Mouse (Mus musculus) hindbrain, postnatal 0 days (tissue): ENCODE data around the gene Otp. TPM values are rescaled to one million over a fixed set of nuclear protein-coding genes. Genes with fewer than 3 reads are reported as not detected.

ENCODE experiments used
- ATAC-seq: fragments of 200-750 bp; cut with Nextera tagmentation; 2 replicates; pipeline ENCODE4 v1.8.0; 2017; ENCODE audit warnings: mild to moderate bottlenecking, moderate TSS enrichment, moderate library complexity
- DNase-seq: peaks from one replicate; pipeline ENCODE4 v3.0.0-alpha.2; 2015; ENCODE audit warnings: low spot score
- H3K27ac ChIP-seq: fragments of 300-500 bp; sonication (generic); 2 replicates; pipeline ENCODE4 v1.5.1; 2014; ENCODE audit warnings: mild to moderate bottlenecking
- H3K27me3 ChIP-seq: fragments of 300-500 bp; sonication (generic); 2 replicates; pipeline ENCODE4 v1.6.1; 2014; ENCODE audit warnings: low read length, mixed read lengths; ENCODE audit not compliant: insufficient read depth
- H3K36me3 ChIP-seq: fragments of 300-500 bp; sonication (generic); 2 replicates; pipeline ENCODE4 v1.6.1; 2014; ENCODE audit warnings: low read length, mixed read lengths; ENCODE audit not compliant: insufficient read depth
- H3K4me1 ChIP-seq: fragments of 300-500 bp; sonication (generic); 2 replicates; pipeline ENCODE4 v1.6.1; 2014; ENCODE audit warnings: antibody characterized with exemption, low read length, mixed read lengths; ENCODE audit not compliant: insufficient read depth
- H3K4me2 ChIP-seq: fragments of 300-500 bp; sonication (generic); 2 replicates; pipeline ENCODE4 v1.6.1; 2014; ENCODE audit warnings: low read depth, mild to moderate bottlenecking, low read length, moderate library complexity, mixed read lengths
- H3K4me3 ChIP-seq: fragments of 300-500 bp; sonication (generic); 2 replicates; pipeline ENCODE4 v1.5.1; 2014; ENCODE audit warnings: low read length
- H3K9ac ChIP-seq: fragments of 300-500 bp; sonication (generic); replicated peaks from 2 replicates; pipeline ENCODE4 v1.6.1; 2014; ENCODE audit warnings: mild to moderate bottlenecking, low read length, moderate library complexity, mixed read lengths
- H3K9me3 ChIP-seq: fragments of 300-500 bp; sonication (generic); 2 replicates; pipeline ENCODE4 v1.6.1; 2016; ENCODE audit warnings: low read length, mixed read lengths
- CTCF ChIP-seq: IDR thresholded peaks from 2 replicates; pipeline ENCODE4 v1.5.1; 2016; ENCODE audit warnings: antibody characterized with exemption, control low read depth, low read depth
- WGBS: fragments of 180-500 bp; shearing (Covaris S2); extraction: QIAGEN DNeasy Blood & Tissue Kit; methylation state at CpG from one replicate; pipeline ENCODE4 v1.1.7; 2014; 5-methylcytosine and 5-hydroxymethylcytosine counted together
- polyA plus RNA-seq: library from polyadenylated mRNA; unstranded; fragments of >200 nt; fragmentation: Nextera tagmentation; extraction: Ambion mirVana; gene quantifications from 2 replicates; pipeline ENCODE4 v1.2.1, GENCODE M21; 2015
- total RNA-seq: library from RNA; depleted of rRNA; stranded (reverse); fragments of >200 nt; gene quantifications from 2 replicates; pipeline ENCODE4 v1.2.3, GENCODE M21; 2014; rRNA removed

Gene Otp
- total RNA-seq, result 4.3 and 4.7 TPM in 2 replicates
- polyA plus RNA-seq, result 4.2 and 4.9 TPM in 2 replicates

GRCm38 (mm10) chr13:94875396-94875880 lies at the start of gene Otp:
Otp (plus strand) TSS chr13:94875602.
- no peak within 1 kb of the TSS for H3K9ac ChIP-seq
- H3K27me3 ChIP-seq, result peaks cover 72% of the 10 kb centered on the region
- under 1% methylated on average over 30 of the region's 30 CpGs for WGBS
- no peak within 1 kb of the TSS for H3K27ac ChIP-seq
- no peak within 1 kb of the TSS for H3K4me2 ChIP-seq
- H3K36me3 ChIP-seq, result no peaks in the 10 kb centered on the region
- H3K9me3 ChIP-seq, result no peaks in the 10 kb centered on the region
- no peak for DNase-seq
- ATAC-seq, result peak; percentile 46; the same call in 1 of the 2 replicates
- no peaks in the 10 kb centered on the region for H3K4me1 ChIP-seq
- TF ChIP-seq CTCF, result no peak
- H3K4me3 ChIP-seq, result peak within 1 kb of the TSS; percentile 15

- no peak for TF ChIP-seq CTCF
- ATAC-seq (no peak), DNase-seq (no peak)
- Histone ChIP-seq H3K27me3 (no peaks in the 10 kb centered on the region), H3K36me3 (no peaks in the 10 kb centered on the region), H3K9ac (no peak overlapping the region), H3K4me2 (no peak overlapping the region), H3K4me3 (no peak overlapping the region), H3K27ac (no peak overlapping the region), H3K9me3 (no peaks in the 10 kb centered on the region), H3K4me1 (no peaks in the 10 kb centered on the region)
- 95% methylated on average over 5 of the region's 5 CpGs for WGBS
Measured at GRCm38 (mm10) chr13:94826389-94826788, 49.0 kb upstream of the Otp start.

- H3K4me3 ChIP-seq, result no peak overlapping the region
- DNase-seq (no peak), ATAC-seq (no peak)
- WGBS, result 95% methylated on average over 2 of the region's 2 CpGs
- H3K36me3 ChIP-seq, result no peaks in the 10 kb centered on the region
- no peaks in the 10 kb centered on the region for H3K27me3 ChIP-seq
- H3K9me3 ChIP-seq, result no peaks in the 10 kb centered on the region
- TF ChIP-seq CTCF, result no peak
- H3K4me1 ChIP-seq, result no peaks in the 10 kb centered on the region
- no peak overlapping the region for H3K9ac ChIP-seq
- H3K4me2 ChIP-seq, result no peak overlapping the region
- no peak overlapping the region for H3K27ac ChIP-seq
Measured at GRCm38 (mm10) chr13:94826986-94827385, 48.4 kb upstream of the Otp start.

- TF ChIP-seq CTCF, result no peak
- no peak overlapping the region for H3K27ac ChIP-seq
- peaks cover 6% of the 10 kb centered on the region; the same call in 1 of the 2 replicates for H3K36me3 ChIP-seq
- H3K4me2 ChIP-seq, result no peak overlapping the region
- no peak overlapping the region for H3K4me3 ChIP-seq
- no peak for DNase-seq
- ATAC-seq, result no peak
- no peak overlapping the region for H3K9ac ChIP-seq
- WGBS, result 61% methylated on average over 2 of the region's 2 CpGs
- H3K27me3 ChIP-seq, result no peaks in the 10 kb centered on the region
- no peaks in the 10 kb centered on the region for H3K4me1 ChIP-seq
- H3K9me3 ChIP-seq, result no peaks in the 10 kb centered on the region
Measured at GRCm38 (mm10) chr13:94827847-94828246, 47.6 kb upstream of the Otp start.

- no peak overlapping the region; the same call in 1 of the 2 replicates for H3K27ac ChIP-seq
- no peak for TF ChIP-seq CTCF
- no peak for ATAC-seq
- no peak overlapping the region for H3K4me2 ChIP-seq
- H3K4me3 ChIP-seq, result no peak overlapping the region
- H3K36me3 ChIP-seq, result peaks cover 11% of the 10 kb centered on the region; the same call in 1 of the 2 replicates
- DNase-seq, result no peak
- WGBS, result 63% methylated on average over 5 of the region's 5 CpGs
- no peak overlapping the region for H3K9ac ChIP-seq
- H3K9me3 ChIP-seq, result no peaks in the 10 kb centered on the region
- no peaks in the 10 kb centered on the region for H3K4me1 ChIP-seq
- no peaks in the 10 kb centered on the region for H3K27me3 ChIP-seq
Measured at GRCm38 (mm10) chr13:94838047-94838720, 37.2 kb upstream of the Otp start.

GRCm38 (mm10) chr13:94838756-94839337 lies 36.6 kb upstream of the Otp start:
- WGBS, result 64% methylated on average over 8 of the region's 8 CpGs
- peak overlapping the region; percentile 56; the same call in 1 of the 2 replicates for H3K27ac ChIP-seq
- H3K27me3 ChIP-seq, result no peaks in the 10 kb centered on the region
- DNase-seq (peak; percentile 59), ATAC-seq (peak; percentile 75; the same call in 1 of the 2 replicates)
- H3K4me3 ChIP-seq, result no peak overlapping the region
- H3K36me3 ChIP-seq, result peaks cover 15% of the 10 kb centered on the region; the same call in 1 of the 2 replicates
- TF ChIP-seq CTCF, result no peak
- no peaks in the 10 kb centered on the region for H3K4me1 ChIP-seq
- H3K4me2 ChIP-seq, result no peak overlapping the region
- no peak overlapping the region for H3K9ac ChIP-seq
- H3K9me3 ChIP-seq, result no peaks in the 10 kb centered on the region
